Mouse (Mus musculus) heart, adult 9 months (tissue): ENCODE measurements at regions not wholly inside any gene's neighbourhood (a gene's known extent, or its start where the extent isn't known, plus 50 kb on each side); places are given as distances from the start of the nearest gene placed in this dataset.

ENCODE experiments used
- DNase-seq, 2 experiments: peaks; one replicate each; pipeline ENCODE4 v3.0.0; 2022; ENCODE audit warnings: low spot score in 2 of 2

GRCm38 (mm10) chr13:99641386-99642165 is 125.2 kb upstream of the Map1b start:
- peak in 1 of 2 experiments; percentile 14 for DNase-seq

GRCm38 (mm10) chr13:99632706-99633105 is 116.4 kb upstream of the Map1b start:
- no peak for DNase-seq

GRCm38 (mm10) chr13:99630800-99631199 is 114.5 kb upstream of the Map1b start:
- DNase-seq = no peak

- DNase-seq = no peak
These were observed 114.0 kb upstream of the Map1b start for GRCm38 (mm10) chr13:99630356-99630755.

GRCm38 (mm10) chr13:99625196-99625595 is 108.9 kb upstream of the Map1b start:
- DNase-seq = no peak

- DNase-seq = no peak
These were observed 102.0 kb upstream of the Map1b start for GRCm38 (mm10) chr13:99618332-99618731.

- DNase-seq = no peak
These were observed 101.1 kb upstream of the Map1b start for GRCm38 (mm10) chr13:99617457-99617856.

- DNase-seq = no peak
These were observed 95.6 kb upstream of the Map1b start for GRCm38 (mm10) chr13:99611715-99612494.

- DNase-seq = no peak
These were observed 94.2 kb upstream of the Map1b start for GRCm38 (mm10) chr13:99610498-99610897.

GRCm38 (mm10) chr13:99609151-99610146 is 93.1 kb upstream of the Map1b start:
- no peak for DNase-seq

- no peak for DNase-seq
These were observed 92.3 kb upstream of the Map1b start for GRCm38 (mm10) chr13:99608591-99608990.

- DNase-seq = no peak
These were observed 90.9 kb upstream of the Map1b start for GRCm38 (mm10) chr13:99607208-99607607.

GRCm38 (mm10) chr13:99606606-99606990 is 90.3 kb upstream of the Map1b start:
- DNase-seq = no peak

GRCm38 (mm10) chr13:99605866-99606605 is 89.7 kb upstream of the Map1b start:
- no peak for DNase-seq

GRCm38 (mm10) chr13:99597891-99598290 is 81.6 kb upstream of the Map1b start:
- DNase-seq = no peak

GRCm38 (mm10) chr13:99593846-99594813 is 77.8 kb upstream of the Map1b start:
- no peak for DNase-seq

- DNase-seq = no peak
These were observed 76.9 kb upstream of the Map1b start for GRCm38 (mm10) chr13:99593243-99593635.

- no peak for DNase-seq
These were observed 76.4 kb upstream of the Map1b start for GRCm38 (mm10) chr13:99592596-99593242.

GRCm38 (mm10) chr13:99588646-99589045 is 72.3 kb upstream of the Map1b start:
- DNase-seq = no peak
